ENCODE assay signal across 8 mouse cellular contexts in genomic region chr1:194753168-194753567, GRCm38 (mm10).
DNase-seq lines count a peak whose midpoint lies in the region; ATAC-seq and TF ChIP-seq lines count a peak whose summit lies in the region.
"Had no signal": no experiment of that assay in that cellular context is flagged by ENCODE, and none has a peak within 500 bp of the region (broad histone marks: within the 10 kb centered on the region; RNA-seq: fewer than 3 reads in every experiment).

No protein-coding gene starts in this region.

- 47% methylated on average over 2 of the region's 2 CpGs for WGBS in limb, embryonic 14.5 days

- no peak for TF ChIP-seq POLR2A in limb, embryonic 14.5 days (IDR thresholded peaks at IDR 0.05; ENCODE audit: borderline replicate concordance, extremely low read depth, insufficient read depth, insufficient read length)

- no peak overlapping the region for H3K9ac ChIP-seq in limb, embryonic 14.5 days (ENCODE audit: low read depth, low read length, severe bottlenecking)
- H3K9ac ChIP-seq: embryonic facial prominence, embryonic 15.5 days had no signal

- peak; percentile 70 for DNase-seq in layer of hippocampus, adult 11-12 months (ENCODE audit: low spot score)
- DNase-seq in layer of hippocampus, adult 9-10 months (ENCODE audit: low spot score), result no peak
- peak; percentile 51 for DNase-seq in adipocyte (ENCODE audit: low spot score)
- DNase-seq in heart, postnatal 10 days, result peak; percentile 57 to 70
- DNase-seq in limb, embryonic 14.5 days (ENCODE audit: low spot score), result peak; percentile 74
- DNase-seq in right cerebral cortex, postnatal 10 days (ENCODE audit: low spot score in 2 of 2), result peak; percentile 57 to 77

- peak; percentile 80 for ATAC-seq in common myeloid progenitor, adult 5-6 weeks (replicated peaks; ENCODE audit: low read depth, poor library complexity, severe bottlenecking)
- ATAC-seq in limb, embryonic 14.5 days (ENCODE audit: low FRiP score, low read depth), result no peak

- no peaks in the 10 kb centered on the region for H3K27me3 ChIP-seq in limb, embryonic 14.5 days (ENCODE audit: control insufficient read depth, insufficient read depth, low read length)
- H3K27me3 ChIP-seq: embryonic facial prominence, embryonic 15.5 days had no signal

- H3K36me3 ChIP-seq in limb, embryonic 14.5 days (ENCODE audit: control insufficient read depth, insufficient read depth, low read length), result 0 out of 2 replicates have a peak, but pooled peaks cover 4% of the 10 kb centered on the region

- H3K4me2 ChIP-seq in limb, embryonic 14.5 days (replicated peaks; ENCODE audit: low read depth, low read length, severe bottlenecking), result no peak overlapping the region
- H3K4me2 ChIP-seq: embryonic facial prominence, embryonic 15.5 days had no signal

- intact Hi-C loops in heart, postnatal 10 days (cut with DNase I), result loop anchor here (2.0 to 5.0 kb wide), 2 partner anchors 134 to 209 kb away; partner anchors contain the start of gene Plxna2

- H3K9me3 ChIP-seq in limb, embryonic 14.5 days (ENCODE audit: control insufficient read depth, low read length), result no peaks in the 10 kb centered on the region
- H3K9me3 ChIP-seq: embryonic facial prominence, embryonic 15.5 days had no signal

- H3K4me3 ChIP-seq in limb, embryonic 14.5 days (replicated peaks; ENCODE audit: low read length), result no peak overlapping the region
- H3K4me3 ChIP-seq: embryonic facial prominence, embryonic 15.5 days had no signal

- no peak overlapping the region for H3K27ac ChIP-seq in limb, embryonic 14.5 days (replicated peaks; ENCODE audit: low read depth, low read length)
- H3K27ac ChIP-seq: embryonic facial prominence, embryonic 15.5 days had no signal

- no peaks in the 10 kb centered on the region for H3K4me1 ChIP-seq in limb, embryonic 14.5 days (ENCODE audit: control insufficient read depth, insufficient read depth, low read length)
